15 mouse cellular contexts compared by ENCODE assay signal in genomic region chr9:43514731-43515458, GRCm38 (mm10).
DNase-seq lines count a peak whose midpoint lies in the region; ATAC-seq and TF ChIP-seq lines count a peak whose summit lies in the region.
"Had no signal": no experiment of that assay in that cellular context is flagged by ENCODE, and none has a peak within 500 bp of the region (broad histone marks: within the 10 kb centered on the region; RNA-seq: fewer than 3 reads in every experiment).

No protein-coding gene starts in this region.

- no peak overlapping the region for H3K4me3 ChIP-seq in kidney, adult 2 months (ENCODE audit: insufficient read depth, low read depth, low read length)
- no peak overlapping the region for H3K4me3 ChIP-seq in kidney, embryonic 16.5 days (ENCODE audit: low read length)
- no peak overlapping the region for H3K4me3 ChIP-seq in neural tube, embryonic 15.5 days (replicated peaks)
- H3K4me3 ChIP-seq: hindbrain, embryonic 12.5 days; left cerebral cortex, adult 2 months; midbrain, embryonic 13.5 days had no signal

- 55% methylated on average over 16 of the region's 16 CpGs for WGBS in kidney, adult 2 months
- WGBS in kidney, embryonic 16.5 days: 69% methylated on average over 16 of the region's 16 CpGs
- WGBS in neural tube, embryonic 15.5 days: 87% methylated on average over 16 of the region's 16 CpGs

- ATAC-seq in kidney, embryonic 16.5 days (ENCODE audit: low FRiP score, low TSS enrichment): no peak
- no peak for ATAC-seq in neural tube, embryonic 15.5 days (ENCODE audit: low FRiP score)
- ATAC-seq: forebrain, postnatal 0 days; midbrain, embryonic 13.5 days had no signal

- no peak overlapping the region for H3K4me2 ChIP-seq in kidney, embryonic 16.5 days (replicated peaks; ENCODE audit: low read depth, low read length)
- H3K4me2 ChIP-seq in neural tube, embryonic 15.5 days: no peak overlapping the region
- H3K4me2 ChIP-seq: hindbrain, embryonic 12.5 days; midbrain, embryonic 13.5 days had no signal

- no peaks in the 10 kb centered on the region for H3K9me3 ChIP-seq in kidney, embryonic 16.5 days (ENCODE audit: low read length)
- no peaks in the 10 kb centered on the region for H3K9me3 ChIP-seq in neural tube, embryonic 15.5 days (replicated peaks)
- H3K9me3 ChIP-seq: hindbrain, embryonic 12.5 days; midbrain, embryonic 13.5 days had no signal

- no peak for TF ChIP-seq POLR2A in kidney, adult 2 months (IDR thresholded peaks at IDR 0.05; ENCODE audit: low read depth, low read length)

- peak; percentile 71 for DNase-seq in heart, adult 11 months
- no peak for DNase-seq in heart, adult 8-10 months (ENCODE audit: low spot score)
- peak; percentile 24 for DNase-seq in kidney, adult 2 months
- DNase-seq in adrenal gland, postnatal 10 days: peak; percentile 59
- DNase-seq in kidney, postnatal 36 days: peak; percentile 20 to 23
- DNase-seq: forebrain, postnatal 0 days; gastrocnemius, postnatal 36 days; liver; right cerebral cortex, adult 18-20 months; thymus, adult 18-20 months had no signal

- TF ChIP-seq CTCF in kidney, adult 2 months (conservative IDR thresholded peaks at IDR 0.05; ENCODE audit: insufficient read depth, insufficient read length, low read depth, low read length): no peak

- H3K36me3 ChIP-seq in kidney, adult 2 months (ENCODE audit: control insufficient read depth, insufficient read depth, low read length): no peaks in the 10 kb centered on the region
- no peaks in the 10 kb centered on the region for H3K36me3 ChIP-seq in kidney, embryonic 16.5 days (ENCODE audit: insufficient read depth, low read length)
- H3K36me3 ChIP-seq in neural tube, embryonic 15.5 days: no peaks in the 10 kb centered on the region
- H3K36me3 ChIP-seq: hindbrain, embryonic 12.5 days; midbrain, embryonic 13.5 days had no signal

- H3K4me1 ChIP-seq in kidney, adult 2 months (ENCODE audit: control insufficient read depth, insufficient read depth, low read length): no peaks in the 10 kb centered on the region
- H3K4me1 ChIP-seq in kidney, embryonic 16.5 days (ENCODE audit: insufficient read depth, low read length): 0 out of 2 replicates have a peak, but pooled peaks cover 4% of the 10 kb centered on the region
- no peaks in the 10 kb centered on the region for H3K4me1 ChIP-seq in neural tube, embryonic 15.5 days

- H3K27ac ChIP-seq in kidney, adult 2 months (ENCODE audit: insufficient read depth, low read depth, low read length): no peak overlapping the region
- no peak overlapping the region for H3K27ac ChIP-seq in kidney, embryonic 16.5 days (ENCODE audit: low read length)
- H3K27ac ChIP-seq in neural tube, embryonic 15.5 days (replicated peaks): no peak overlapping the region
- H3K27ac ChIP-seq: hindbrain, embryonic 12.5 days; left cerebral cortex, adult 2 months; midbrain, embryonic 13.5 days had no signal

- H3K9ac ChIP-seq in kidney, embryonic 16.5 days (replicated peaks; ENCODE audit: low read length): no peak overlapping the region
- H3K9ac ChIP-seq in neural tube, embryonic 15.5 days (replicated peaks): no peak overlapping the region
- H3K9ac ChIP-seq: forebrain, postnatal 0 days; hindbrain, embryonic 12.5 days; midbrain, embryonic 13.5 days had no signal

- no peaks in the 10 kb centered on the region for H3K27me3 ChIP-seq in kidney, adult 2 months (replicated peaks; ENCODE audit: control insufficient read depth, insufficient read depth, low read length)
- no peaks in the 10 kb centered on the region for H3K27me3 ChIP-seq in kidney, embryonic 16.5 days (ENCODE audit: insufficient read depth, low read length)
- H3K27me3 ChIP-seq in neural tube, embryonic 15.5 days (replicated peaks): no peaks in the 10 kb centered on the region
- H3K27me3 ChIP-seq: midbrain, embryonic 13.5 days had no signal
